Comparison of ENCODE assay signal across 8 mouse cellular contexts in genomic region chr1:34460061-34460441, GRCm38 (mm10). TPM values are rescaled to one million over a fixed set of nuclear protein-coding genes. Genes with fewer than 3 reads are reported as not detected.
DNase-seq lines count a peak whose midpoint lies in the region; ATAC-seq lines count a peak whose summit lies in the region.

No protein-coding gene starts in this region.

- WGBS in forebrain, embryonic 13.5 days: 1% methylated on average over 15 of the region's 15 CpGs
- 1% methylated on average over 15 of the region's 15 CpGs for WGBS in limb, embryonic 12.5 days
- WGBS in midbrain, embryonic 13.5 days: 5% methylated on average over 15 of the region's 15 CpGs

- H3K36me3 ChIP-seq in forebrain, embryonic 13.5 days (ENCODE audit: poor library complexity, severe bottlenecking): no peaks in the 10 kb centered on the region
- no peaks in the 10 kb centered on the region for H3K36me3 ChIP-seq in limb, embryonic 12.5 days
- no peaks in the 10 kb centered on the region for H3K36me3 ChIP-seq in midbrain, embryonic 13.5 days

- peak overlapping the region; percentile 93 for H3K4me2 ChIP-seq in forebrain, embryonic 13.5 days
- H3K4me2 ChIP-seq in limb, embryonic 12.5 days: peak overlapping the region; percentile 80
- H3K4me2 ChIP-seq in midbrain, embryonic 13.5 days (replicated peaks): peak overlapping the region; percentile 86

- no peaks in the 10 kb centered on the region for H3K9me3 ChIP-seq in forebrain, embryonic 13.5 days (replicated peaks)
- peaks cover 1% of the 10 kb centered on the region; the same call in 1 of the 2 replicates for H3K9me3 ChIP-seq in limb, embryonic 12.5 days
- H3K9me3 ChIP-seq in midbrain, embryonic 13.5 days: no peaks in the 10 kb centered on the region

- H3K27me3 ChIP-seq in forebrain, embryonic 13.5 days: peaks cover 46% of the 10 kb centered on the region
- H3K27me3 ChIP-seq in limb, embryonic 12.5 days: peaks cover 57% of the 10 kb centered on the region
- peaks cover 46% of the 10 kb centered on the region for H3K27me3 ChIP-seq in midbrain, embryonic 13.5 days

- no peak overlapping the region for H3K27ac ChIP-seq in forebrain, embryonic 13.5 days
- H3K27ac ChIP-seq in limb, embryonic 12.5 days: no peak overlapping the region
- no peak overlapping the region for H3K27ac ChIP-seq in midbrain, embryonic 13.5 days

- peak overlapping the region; percentile 66 for H3K9ac ChIP-seq in forebrain, embryonic 13.5 days
- H3K9ac ChIP-seq in limb, embryonic 12.5 days (replicated peaks): peak overlapping the region; percentile 51; the same call in 1 of the 2 replicates
- H3K9ac ChIP-seq in midbrain, embryonic 13.5 days (replicated peaks): peak overlapping the region; percentile 40

- peak overlapping the region; percentile 59 for H3K4me3 ChIP-seq in forebrain, embryonic 13.5 days
- H3K4me3 ChIP-seq in limb, embryonic 12.5 days (replicated peaks): peak overlapping the region; percentile 59
- peak overlapping the region; percentile 55 for H3K4me3 ChIP-seq in midbrain, embryonic 13.5 days (replicated peaks)

- no peak for DNase-seq in cerebellum, postnatal 36 days
- peak; percentile 51 to 52 for DNase-seq in B cell, adult 2 months
- DNase-seq in right cerebral cortex, adult 18-20 months: no peak
- DNase-seq in left cerebral cortex, adult 9 months (ENCODE audit: low spot score in 2 of 2): no peak

- H3K4me1 ChIP-seq in forebrain, embryonic 13.5 days: peaks cover 4% of the 10 kb centered on the region
- peaks cover 9% of the 10 kb centered on the region for H3K4me1 ChIP-seq in limb, embryonic 12.5 days (replicated peaks)
- H3K4me1 ChIP-seq in midbrain, embryonic 13.5 days (replicated peaks): peaks cover 8% of the 10 kb centered on the region; the same call in 1 of the 2 replicates

- ATAC-seq in cerebellum, adult (ENCODE audit: insufficient number of reproducible peaks, low FRiP score, low TSS enrichment): peak; percentile 42; the same call in 1 of the 2 replicates
- no peak; the same call in 1 of the 2 replicates for ATAC-seq in forebrain, embryonic 13.5 days
- ATAC-seq in limb, embryonic 12.5 days (ENCODE audit: insufficient number of reproducible peaks, insufficient read depth, low FRiP score, low TSS enrichment, low read depth): no peak; the same call in 1 of the 2 replicates
- ATAC-seq in midbrain, embryonic 13.5 days: no peak

RNA-seq across cellular contexts. Expression of gene Ptpn18, which starts 0.5 kb away (rescaled TPM):
- polyA plus RNA-seq in forebrain, embryonic 13.5 days (2015; fragmentation: Nextera tagmentation; extraction: Ambion mirVana): 3.6 and 5.8 TPM in 2 replicates
- 10.8 and 13.4 TPM in 2 replicates for polyA plus RNA-seq in limb, embryonic 12.5 days (2016; fragmentation: Nextera tagmentation; extraction: Ambion mirVana)
- 6.0 and 6.2 TPM in 2 replicates for polyA plus RNA-seq in midbrain, embryonic 13.5 days (2015; fragmentation: Nextera tagmentation; extraction: Ambion mirVana)

RNA-seq across cellular contexts. Expression of gene Imp4, which starts 20.4 kb away (rescaled TPM):
- polyA plus RNA-seq in forebrain, embryonic 13.5 days (2015; fragmentation: Nextera tagmentation; extraction: Ambion mirVana): 66.7 and 67.0 TPM in 2 replicates
- polyA plus RNA-seq in limb, embryonic 12.5 days (2016; fragmentation: Nextera tagmentation; extraction: Ambion mirVana): 90.3 and 93.1 TPM in 2 replicates
- 62.6 and 63.1 TPM in 2 replicates for polyA plus RNA-seq in midbrain, embryonic 13.5 days (2015; fragmentation: Nextera tagmentation; extraction: Ambion mirVana)

RNA-seq across cellular contexts. Expression of gene Ccdc115, which starts 20.6 kb away (rescaled TPM):
- 68.2 and 75.1 TPM in 2 replicates for polyA plus RNA-seq in forebrain, embryonic 13.5 days (2015; fragmentation: Nextera tagmentation; extraction: Ambion mirVana)
- polyA plus RNA-seq in limb, embryonic 12.5 days (2016; fragmentation: Nextera tagmentation; extraction: Ambion mirVana): 45.4 and 45.7 TPM in 2 replicates
- polyA plus RNA-seq in midbrain, embryonic 13.5 days (2015; fragmentation: Nextera tagmentation; extraction: Ambion mirVana): 73.2 and 77.3 TPM in 2 replicates

RNA-seq across cellular contexts. Expression of gene Prss39, which starts 38.2 kb away (rescaled TPM):
- not detected in 2 replicates for polyA plus RNA-seq in forebrain, embryonic 13.5 days (2015; fragmentation: Nextera tagmentation; extraction: Ambion mirVana)
- polyA plus RNA-seq in limb, embryonic 12.5 days (2016; fragmentation: Nextera tagmentation; extraction: Ambion mirVana): not detected in 2 replicates
- not detected in 2 replicates for polyA plus RNA-seq in midbrain, embryonic 13.5 days (2015; fragmentation: Nextera tagmentation; extraction: Ambion mirVana)

Comparison
In these comparisons a context has a peak if more than half of its experiments do, and no peak if none do; other contexts are left out.
1. DNase-seq: peak in B cell, adult 2 months (2 of 2); none in cerebellum, postnatal 36 days (0 of 2), right cerebral cortex, adult 18-20 months (single experiment) and left cerebral cortex, adult 9 months (0 of 2).
2. Peak in every context shown above with its lines, with median percentiles within 50 percentile points of each other: H3K4me2 ChIP-seq, H3K4me3 ChIP-seq and H3K9ac ChIP-seq.